Comparison of ENCODE assay signal across 8 mouse cellular contexts in the genomic region with DNA sequence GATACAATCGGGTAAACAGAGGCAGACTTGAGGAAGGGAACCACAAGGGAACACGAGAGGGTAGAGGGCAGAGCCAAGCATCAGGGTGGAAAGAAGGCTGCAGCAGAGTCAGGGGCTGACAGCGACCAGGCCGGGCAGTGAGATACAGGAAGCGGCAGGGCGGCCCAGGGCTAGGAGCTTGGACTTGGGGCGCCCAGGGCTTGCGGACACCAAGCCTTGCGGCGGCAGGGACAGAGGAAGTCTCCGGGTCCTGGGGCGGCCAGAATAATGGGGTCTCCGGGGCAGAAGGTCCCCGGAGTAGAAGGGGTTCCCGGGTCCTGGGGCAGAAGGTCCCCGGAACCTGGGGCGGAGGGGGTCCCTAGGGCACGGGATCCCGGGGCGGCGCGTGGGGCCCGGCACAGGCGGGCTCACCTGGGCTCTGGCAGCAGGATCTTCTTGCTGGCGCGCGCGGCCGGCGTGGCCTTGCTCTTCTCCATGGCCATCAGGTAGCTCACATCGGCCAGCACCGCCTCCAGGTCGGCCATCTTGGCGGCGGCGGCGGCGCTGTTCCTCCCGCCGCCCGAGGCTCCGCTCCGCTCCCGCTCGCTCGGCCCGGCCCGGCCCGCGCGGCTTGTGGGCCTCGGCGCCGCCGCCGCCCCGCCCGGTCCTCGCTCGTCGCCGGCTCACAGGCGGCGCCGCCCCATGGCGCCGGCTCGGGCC. TPM values are rescaled to one million over a fixed set of nuclear protein-coding genes. Genes with fewer than 3 reads are reported as not detected.
DNase-seq lines count a peak whose midpoint lies in the region; ATAC-seq and TF ChIP-seq lines count a peak whose summit lies in the region.

No protein-coding gene starts in this region.

- H3K36me3 ChIP-seq in CH12.LX (replicated peaks in 1 of 2; ENCODE audit: control insufficient read depth in 1 of 2, insufficient read depth in 1 of 2, low read length in 1 of 2) (peaks cover 8 to 21% of the 10 kb centered on the region in 2 experiments), macrophage (ENCODE audit: inconsistent target) (no peaks in the 10 kb centered on the region)
- no peaks in the 10 kb centered on the region for H3K36me3 ChIP-seq in heart, embryonic 10.5 days
- no peaks in the 10 kb centered on the region for H3K36me3 ChIP-seq in kidney, postnatal 0 days (ENCODE audit: insufficient read depth, low read length)
- peaks cover 1% of the 10 kb centered on the region; the same call in 1 of the 2 replicates for H3K36me3 ChIP-seq in splenic B cell, adult 2 months (ENCODE audit: control insufficient read depth, insufficient read depth, low read length, poor library complexity, severe bottlenecking)

- H3K27me3 ChIP-seq in CH12.LX (replicated peaks): no peaks in the 10 kb centered on the region
- H3K27me3 ChIP-seq in heart, embryonic 10.5 days (ENCODE audit: insufficient read depth, poor library complexity, severe bottlenecking): no peaks in the 10 kb centered on the region
- H3K27me3 ChIP-seq in kidney, postnatal 0 days (ENCODE audit: insufficient read depth, low read length): no peaks in the 10 kb centered on the region
- no peaks in the 10 kb centered on the region for H3K27me3 ChIP-seq in splenic B cell, adult 2 months (ENCODE audit: control insufficient read depth, insufficient read depth, low read length, poor library complexity, severe bottlenecking)

- 5% methylated on average over 63 of the region's 68 CpGs for WGBS in heart, embryonic 10.5 days
- under 1% methylated on average over 51 of the region's 68 CpGs for WGBS in kidney, postnatal 0 days
- 1% methylated on average over 43 of the region's 68 CpGs for WGBS in macrophage (ENCODE audit: missing documents)

- peaks cover 18 to 52% of the 10 kb centered on the region in 2 experiments for H3K4me1 ChIP-seq in CH12.LX (ENCODE audit: control insufficient read depth in 1 of 2, insufficient read depth in 2 of 2)
- H3K4me1 ChIP-seq in cortical plate, adult 2 months (ENCODE audit: control insufficient read depth, insufficient read depth, low read length): peaks cover 19% of the 10 kb centered on the region
- peaks cover 51% of the 10 kb centered on the region for H3K4me1 ChIP-seq in heart, embryonic 10.5 days
- H3K4me1 ChIP-seq in kidney, postnatal 0 days (replicated peaks; ENCODE audit: insufficient read depth, low read length): peaks cover 45% of the 10 kb centered on the region

- peak; percentile 58 for ATAC-seq in kidney, postnatal 0 days (replicated peaks; ENCODE audit: low FRiP score, low read depth)

- dilution Hi-C loops in CH12.LX (cut with MboI; ENCODE audit: extremely low pct_ligation_motif_present, extremely low pct_unique_long_range_greater_than_20kb, low sequenced_read_pairs): no loop called here

- H3K79me2 ChIP-seq in CH12.LX (replicated peaks; ENCODE audit: control insufficient read depth, extremely low read depth, insufficient read depth, poor library complexity, severe bottlenecking): peaks cover 45% of the 10 kb centered on the region
- H3K79me2 ChIP-seq in macrophage (ENCODE audit: inconsistent target): peaks cover 56% of the 10 kb centered on the region

- H3K4me2 ChIP-seq in CH12.LX (ENCODE audit: insufficient read depth, low read depth, poor library complexity, severe bottlenecking): 0 out of 2 replicates have a peak overlapping the region, but pooled peaks have one; percentile 69
- peak overlapping the region; percentile 60 for H3K4me2 ChIP-seq in kidney, postnatal 0 days (ENCODE audit: low read length)

- no peak for DNase-seq in CH12.LX (ENCODE audit: extremely low read depth)
- peak; percentile 40 for DNase-seq in T-cell, adult 2 months (ENCODE audit: low spot score)
- DNase-seq in heart, embryonic 10.5 days (ENCODE audit: low spot score): peak; percentile 84
- DNase-seq in kidney, postnatal 0 days (ENCODE audit: low spot score): peak; percentile 65
- peak; percentile 67 for DNase-seq in splenic B cell, adult 2 months (ENCODE audit: low read depth, low spot score)
- no peak for DNase-seq in frontal cortex, postnatal 14 days (ENCODE audit: low spot score in 2 of 2)

- H3K9me3 ChIP-seq in CH12.LX (replicated peaks; ENCODE audit: low read length): no peaks in the 10 kb centered on the region
- no peaks in the 10 kb centered on the region for H3K9me3 ChIP-seq in heart, embryonic 10.5 days
- no peaks in the 10 kb centered on the region for H3K9me3 ChIP-seq in kidney, postnatal 0 days (replicated peaks; ENCODE audit: low read length)

- H3K9ac ChIP-seq in CH12.LX (ENCODE audit: insufficient read depth, low read depth): peak overlapping the region; percentile 100
- peak overlapping the region; percentile 97 for H3K9ac ChIP-seq in kidney, postnatal 0 days (ENCODE audit: low read depth, low read length)

- no peak for TF ChIP-seq EP300 in CH12.LX (IDR thresholded peaks at IDR 0.05; ENCODE audit: low read length)

- TF ChIP-seq POLR2A in CH12.LX (IDR thresholded peaks at IDR 0.05; ENCODE audit: low read depth, low read length): peak; percentile 35; the same call in 1 of the 2 replicates
- no peak for TF ChIP-seq POLR2A in cortical plate, adult 2 months (IDR thresholded peaks at IDR 0.05; ENCODE audit: extremely low read depth, insufficient read depth, low read length)

- in situ Hi-C loops in CH12.LX (cut with MboI; ENCODE audit: low pct_ligation_motif_present, low pct_unique_long_range_greater_than_20kb, low sequenced_read_pairs): loop anchor here (5.0 kb wide), 1 partner anchor 48 kb away; no protein-coding TSS in a partner anchor

- H3K4me3 ChIP-seq in CH12.LX (replicated peaks in 1 of 3; ENCODE audit: low read depth in 2 of 3, low read length in 2 of 3, poor library complexity in 1 of 3) (peak overlapping the region; percentile 87 to 98 (median 89)), macrophage (ENCODE audit: inconsistent target) (peak overlapping the region; percentile 90)
- peak overlapping the region; percentile 95 for H3K4me3 ChIP-seq in cortical plate, adult 2 months (ENCODE audit: insufficient read depth, low read length)
- H3K4me3 ChIP-seq in heart, embryonic 10.5 days: peak overlapping the region; percentile 84
- H3K4me3 ChIP-seq in kidney, postnatal 0 days (replicated peaks; ENCODE audit: low read depth, low read length): peak overlapping the region; percentile 94

- H3K27ac ChIP-seq in CH12.LX (ENCODE audit: insufficient read depth, low read depth) (peak overlapping the region; percentile 99), macrophage (peak overlapping the region; percentile 96)
- peak overlapping the region; percentile 85 for H3K27ac ChIP-seq in cortical plate, adult 2 months (ENCODE audit: insufficient read depth, low read length)
- peak overlapping the region; percentile 95 for H3K27ac ChIP-seq in heart, embryonic 10.5 days
- peak overlapping the region; percentile 92 for H3K27ac ChIP-seq in kidney, postnatal 0 days

- TF ChIP-seq CTCF in CH12.LX (conservative IDR thresholded peaks at IDR 0.05 in 1 of 2, IDR thresholded peaks at IDR 0.05 in 1 of 2; ENCODE audit: low read depth in 2 of 2, low read length in 2 of 2): no peak
- TF ChIP-seq CTCF in cortical plate, adult 2 months (IDR thresholded peaks at IDR 0.05; ENCODE audit: extremely low read depth, insufficient read depth, low read length): no peak
- TF ChIP-seq CTCF in kidney, postnatal 0 days (IDR thresholded peaks at IDR 0.05; ENCODE audit: low read depth): peak; percentile 2; the same call in 1 of the 2 replicates

- TF ChIP-seq RAD21 in CH12.LX (IDR thresholded peaks at IDR 0.05; ENCODE audit: low read depth, low read length): no peak

TF ChIP-seq in CH12.LX, 34 proteins besides CTCF, POLR2A, EP300 and RAD21 (continues in another document):
- no peak for TF ChIP-seq ZC3H11A (IDR thresholded peaks at IDR 0.05; ENCODE audit: low read depth, low read length)
- peak; percentile 49; the same call in 1 of the 2 replicates for TF ChIP-seq ELF1 (IDR thresholded peaks at IDR 0.05; ENCODE audit: low read depth, low read length)
- peak; percentile 69 for TF ChIP-seq UBTF (IDR thresholded peaks at IDR 0.05; ENCODE audit: low read depth, low read length)

RNA-seq across cellular contexts. Expression of a gene that starts 0.4 kb away (rescaled TPM):
- total RNA-seq in CH12.LX (2012; rRNA removed) (196 and 203 TPM in 2 replicates), CH12.LX (2014; rRNA removed) (118 and 119 TPM in 2 replicates)
- polyA plus RNA-seq in CH12.LX (2012; ENCODE audit: insufficient read length, low read depth) (191 and 193 TPM in 2 replicates), macrophage (2018) (131 to 143 TPM (median 139 TPM) in 3 replicates)
- 220 and 239 TPM in 2 replicates for polyA plus RNA-seq in cortical plate, adult 2 months (2012; rRNA removed)
- 12.0 and 16.5 TPM in 2 replicates for polyA plus RNA-seq in heart, embryonic 10.5 days (2016; fragmentation: Nextera tagmentation; extraction: Ambion mirVana)
- 12.8 and 14.4 TPM in 2 replicates for polyA plus RNA-seq in kidney, postnatal 0 days (2015; fragmentation: Nextera tagmentation; extraction: Ambion mirVana)
- 100 to 1,000 TPM in 22 of 26 experiments, 10 to 100 TPM in 4; 41.9 to 659 (median 281) TPM for total RNA-seq in macrophage (2018; cell fraction: chromatin; rRNA removed)
- 100 to 1,000 TPM; 101 to 237 (median 164) TPM for total RNA-seq in macrophage (2018; cell fraction: cytosol; rRNA removed)
- 100 to 1,000 TPM in 22 of 26 experiments, 10 to 100 TPM in 4; 56.2 to 342 (median 204) TPM for total RNA-seq in macrophage (2018; cell fraction: nucleus; rRNA removed)

RNA-seq across cellular contexts. Expression of a gene that starts 22.7 kb away (rescaled TPM):
- total RNA-seq in CH12.LX (2012; rRNA removed): 53.6 and 55.1 TPM in 2 replicates
- 3.8 and 5.6 TPM in 2 replicates for total RNA-seq in CH12.LX (2014; rRNA removed)
- polyA plus RNA-seq in CH12.LX (2012; ENCODE audit: insufficient read length, low read depth): 13.2 and 17.3 TPM in 2 replicates
- polyA plus RNA-seq in cortical plate, adult 2 months (2012; rRNA removed): 76.1 and 85.9 TPM in 2 replicates
- 1.9 and 3.6 TPM in 2 replicates for polyA plus RNA-seq in heart, embryonic 10.5 days (2016; fragmentation: Nextera tagmentation; extraction: Ambion mirVana)
- polyA plus RNA-seq in kidney, postnatal 0 days (2015; fragmentation: Nextera tagmentation; extraction: Ambion mirVana): 3.9 and 5.4 TPM in 2 replicates
- total RNA-seq in macrophage (2018; cell fraction: chromatin; rRNA removed): 10 to 100 TPM in 24 of 26 experiments, 1 to 10 TPM in 2; 4.3 to 65.5 (median 36.8) TPM
- total RNA-seq in macrophage (2018; cell fraction: cytosol; rRNA removed): 10 to 100 TPM in 2 of 26 experiments, 1 to 10 TPM in 24; 3.6 to 10.8 (median 7.2) TPM
- total RNA-seq in macrophage (2018; cell fraction: nucleus; rRNA removed): 10 to 100 TPM in 20 of 26 experiments, 1 to 10 TPM in 6; 5.6 to 36.3 (median 20.3) TPM
- polyA plus RNA-seq in macrophage (2018): 3.2 to 8.1 TPM (median 5.6 TPM) in 3 replicates

RNA-seq across cellular contexts. Expression of a gene that starts 36.7 kb away (rescaled TPM):
- total RNA-seq in CH12.LX (2012; rRNA removed): 30.0 and 33.4 TPM in 2 replicates
- 5.6 and 6.9 TPM in 2 replicates for total RNA-seq in CH12.LX (2014; rRNA removed)
- 12.3 and 13.2 TPM in 2 replicates for polyA plus RNA-seq in CH12.LX (2012; ENCODE audit: insufficient read length, low read depth)
- polyA plus RNA-seq in cortical plate, adult 2 months (2012; rRNA removed): 148 and 177 TPM in 2 replicates
- 2.9 and 3.5 TPM in 2 replicates for polyA plus RNA-seq in heart, embryonic 10.5 days (2016; fragmentation: Nextera tagmentation; extraction: Ambion mirVana)
- 15.6 and 18.8 TPM in 2 replicates for polyA plus RNA-seq in kidney, postnatal 0 days (2015; fragmentation: Nextera tagmentation; extraction: Ambion mirVana)
- 100 to 1,000 TPM; 162 to 687 (median 390) TPM for total RNA-seq in macrophage (2018; cell fraction: chromatin; rRNA removed)
- total RNA-seq in macrophage (2018; cell fraction: cytosol; rRNA removed): 10 to 100 TPM; 40.4 to 92.6 (median 62.0) TPM
- total RNA-seq in macrophage (2018; cell fraction: nucleus; rRNA removed): 100 to 1,000 TPM; 117 to 367 (median 243) TPM
- polyA plus RNA-seq in macrophage (2018): 32.6 to 83.1 TPM (median 36.6 TPM) in 3 replicates

Comparison
In these comparisons a context has a peak if more than half of its experiments do, and no peak if none do; other contexts are left out.
1. DNase-seq: peak in T-cell, adult 2 months (single experiment), heart, embryonic 10.5 days (single experiment), kidney, postnatal 0 days (single experiment) and splenic B cell, adult 2 months (single experiment); none in CH12.LX (single experiment) and frontal cortex, postnatal 14 days (0 of 2).
2. Peak in every context shown above with its lines, with median percentiles within 50 percentile points of each other: H3K27ac ChIP-seq and H3K4me3 ChIP-seq.